Mouse (Mus musculus) brown adipose tissue, adult 24 weeks (tissue): ENCODE measurements around the gene Myh6. TPM values are rescaled to one million over a fixed set of nuclear protein-coding genes. Genes with fewer than 3 reads are reported as not detected.
"Not testable (repeated sequence)": the region's sequence is repeated elsewhere in the genome, so short reads cannot be mapped to it uniquely, and the experiment has no call there.

ENCODE experiments used
- H3K27ac ChIP-seq: fragments of 200-500 bp; replicated peaks from 2 replicates; pipeline ENCODE4 v1.5.1; 2012; ENCODE audit warnings: low read depth, mild to moderate bottlenecking, low read length
- H3K4me1 ChIP-seq: fragments of 200-500 bp; 2 replicates; pipeline ENCODE4 v1.6.1; 2012; ENCODE audit warnings: low read length, mixed read lengths; ENCODE audit not compliant: control insufficient read depth, insufficient read depth, insufficient read length
- H3K4me3 ChIP-seq: fragments of 200-500 bp; 2 replicates; pipeline ENCODE4 v1.5.1; 2012; ENCODE audit warnings: low read depth, mild to moderate bottlenecking, low read length, moderate library complexity; ENCODE audit not compliant: insufficient read depth
- polyA plus RNA-seq: library from polyadenylated mRNA; stranded (reverse); fragments of >200 nt; gene quantifications from 2 replicates; pipeline ENCODE4 v1.2.4, GENCODE M21; 2012; ENCODE audit not compliant: missing spikeins, insufficient read depth, insufficient read length

The Myh6 gene
- polyA plus RNA-seq, 1 experiment: not detected

DNA sequence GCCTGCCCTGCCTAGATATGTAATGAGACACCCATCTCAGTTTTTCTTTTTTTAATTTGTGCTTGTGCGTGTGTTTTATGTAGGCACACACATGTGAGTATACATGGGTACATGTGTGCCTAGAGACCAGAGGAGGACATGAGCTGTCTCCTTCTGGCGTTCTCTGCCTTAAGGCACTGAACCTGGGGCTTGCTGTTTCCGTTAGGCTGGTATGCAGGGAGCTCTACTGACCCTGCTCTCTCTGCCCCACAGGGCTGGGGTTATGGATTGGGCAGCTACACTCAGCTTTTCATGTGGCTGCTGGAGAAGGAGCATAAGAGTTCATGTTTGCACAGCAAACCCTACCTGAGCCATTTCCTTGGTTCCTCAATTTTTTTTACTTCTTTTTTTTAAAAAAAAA, 12.3 kb downstream of the Myh6 start:
- Histone ChIP-seq H3K4me3 (no peak overlapping the region), H3K27ac (no peak overlapping the region), H3K4me1 (no peaks in the 10 kb centered on the region)

DNA sequence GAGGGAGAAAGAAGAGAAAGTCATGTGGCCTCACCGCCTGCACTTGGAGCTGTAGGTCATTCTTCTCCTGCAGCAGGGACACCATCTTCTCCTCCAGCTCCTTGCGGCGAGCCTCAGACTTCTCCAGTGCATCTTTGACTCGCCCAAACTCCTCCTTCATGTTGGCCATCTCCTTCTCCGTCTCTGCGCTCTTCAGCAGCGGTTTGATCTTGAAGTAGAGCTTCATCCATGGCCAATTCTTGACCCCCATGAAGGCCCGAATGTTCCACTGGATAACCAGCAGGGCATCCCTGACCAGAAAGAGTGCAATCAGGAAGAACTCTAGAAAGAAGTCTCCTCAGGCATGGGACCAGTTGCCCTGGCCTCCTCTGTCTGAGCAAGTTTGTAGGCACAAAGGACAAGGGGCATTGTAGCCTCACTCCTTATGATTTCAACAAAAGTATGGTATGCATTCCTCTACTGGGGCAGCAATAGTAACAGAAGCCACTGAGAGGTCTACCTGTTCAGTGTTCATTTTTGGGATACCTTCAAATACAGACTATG, 13.0 kb downstream of the Myh6 start:
- H3K4me1 ChIP-seq: no peaks in the 10 kb centered on the region
- no peak overlapping the region for H3K27ac ChIP-seq

DNA sequence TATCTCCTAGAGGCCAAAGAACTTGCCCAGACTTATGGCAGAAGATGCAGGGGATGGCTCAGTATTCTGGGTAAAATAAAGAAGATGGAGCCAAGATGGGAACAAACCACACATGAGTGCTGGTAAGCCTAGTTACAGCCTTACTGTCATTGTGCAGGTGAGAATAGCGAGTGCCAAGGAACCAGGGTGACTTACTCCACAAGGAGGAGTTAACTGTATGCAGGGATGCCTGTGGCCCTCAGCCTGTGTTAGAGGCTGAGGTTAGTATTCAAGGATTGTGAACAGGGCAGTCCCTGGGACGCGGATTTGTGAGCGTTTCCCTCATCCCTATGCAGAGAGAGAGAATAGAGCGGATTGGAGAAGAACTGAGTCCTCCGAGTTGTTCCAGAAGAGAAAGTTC, 15.1 kb downstream of the Myh6 start:
- Histone ChIP-seq H3K4me3 (no peak overlapping the region), H3K4me1 (no peaks in the 10 kb centered on the region), H3K27ac (no peak overlapping the region)

More for the DNA sequence above, 13.0 kb downstream of the Myh6 start:
- no peak overlapping the region for H3K4me3 ChIP-seq

GRCm38 (mm10) chr14:54950493-54950892, 16.2 kb downstream of the Myh6 start:
- Histone ChIP-seq H3K4me1 (no peaks in the 10 kb centered on the region), H3K27ac (no peak overlapping the region), H3K4me3 (no peak overlapping the region)

DNA sequence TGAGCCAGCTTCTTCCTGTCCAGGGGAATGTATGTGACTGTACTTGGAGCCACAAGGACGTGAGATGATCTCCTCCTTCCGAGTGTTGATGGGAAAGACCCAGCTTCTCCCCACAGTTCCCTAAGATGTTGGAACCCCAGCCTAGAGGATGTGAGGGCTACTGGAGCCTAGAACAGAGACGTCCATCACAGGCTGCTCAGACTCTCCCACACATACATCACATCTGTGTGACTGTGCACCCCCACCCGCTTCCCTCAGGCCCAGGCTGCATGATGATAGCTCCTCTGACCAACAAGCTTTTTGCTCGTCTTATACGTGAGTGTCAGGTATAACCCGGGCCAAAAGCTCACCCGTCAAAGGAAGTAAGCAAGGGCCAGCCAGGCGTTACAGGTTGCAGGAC, 17.9 kb downstream of the Myh6 start:
- H3K4me3 ChIP-seq: no peak overlapping the region
- no peak overlapping the region for H3K27ac ChIP-seq
- no peaks in the 10 kb centered on the region for H3K4me1 ChIP-seq

GRCm38 (mm10) chr14:54947008-54947407, 19.7 kb downstream of the Myh6 start:
- not testable (repeated sequence) for H3K4me1 ChIP-seq, H3K4me3 ChIP-seq, H3K27ac ChIP-seq

- H3K4me1 ChIP-seq: no peaks in the 10 kb centered on the region
- no peak overlapping the region for H3K27ac ChIP-seq
- no peak overlapping the region for H3K4me3 ChIP-seq
Measured at GRCm38 (mm10) chr14:54945975-54946704, 20.6 kb downstream of the Myh6 start.

- Histone ChIP-seq H3K4me1 (no peaks in the 10 kb centered on the region), H3K27ac (no peak overlapping the region)
Measured at GRCm38 (mm10) chr14:54944939-54945338, 21.8 kb downstream of the Myh6 start.

GRCm38 (mm10) chr14:54943971-54944370, 22.8 kb downstream of the Myh6 start:
- no peak overlapping the region for H3K27ac ChIP-seq
- no peaks in the 10 kb centered on the region for H3K4me1 ChIP-seq
- no peak overlapping the region for H3K4me3 ChIP-seq

More at GRCm38 (mm10) chr14:54944939-54945338, 21.8 kb downstream of the Myh6 start:
- no peak overlapping the region for H3K4me3 ChIP-seq

DNA sequence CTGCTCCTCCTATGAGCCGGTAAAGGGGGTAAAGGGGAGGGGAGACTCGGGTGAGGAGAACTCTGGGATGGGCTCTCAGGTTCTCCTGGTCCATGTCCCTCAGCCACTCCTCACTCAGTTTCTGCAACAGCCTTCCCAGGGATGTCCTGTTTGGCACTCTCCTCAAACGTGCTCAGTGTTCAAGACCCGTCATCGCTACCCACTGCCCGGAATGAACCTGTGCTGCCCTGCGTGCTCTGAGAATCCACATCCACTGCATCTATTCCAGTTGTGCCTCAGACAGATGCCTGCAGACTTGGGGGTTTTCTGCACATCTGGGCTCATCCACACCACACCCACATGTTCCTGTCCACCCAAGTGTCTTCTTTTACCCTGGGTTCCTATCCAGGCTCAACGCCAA, 24.2 kb downstream of the Myh6 start:
- H3K4me3 ChIP-seq: no peak overlapping the region
- H3K4me1 ChIP-seq: no peaks in the 10 kb centered on the region
- no peak overlapping the region for H3K27ac ChIP-seq

DNA sequence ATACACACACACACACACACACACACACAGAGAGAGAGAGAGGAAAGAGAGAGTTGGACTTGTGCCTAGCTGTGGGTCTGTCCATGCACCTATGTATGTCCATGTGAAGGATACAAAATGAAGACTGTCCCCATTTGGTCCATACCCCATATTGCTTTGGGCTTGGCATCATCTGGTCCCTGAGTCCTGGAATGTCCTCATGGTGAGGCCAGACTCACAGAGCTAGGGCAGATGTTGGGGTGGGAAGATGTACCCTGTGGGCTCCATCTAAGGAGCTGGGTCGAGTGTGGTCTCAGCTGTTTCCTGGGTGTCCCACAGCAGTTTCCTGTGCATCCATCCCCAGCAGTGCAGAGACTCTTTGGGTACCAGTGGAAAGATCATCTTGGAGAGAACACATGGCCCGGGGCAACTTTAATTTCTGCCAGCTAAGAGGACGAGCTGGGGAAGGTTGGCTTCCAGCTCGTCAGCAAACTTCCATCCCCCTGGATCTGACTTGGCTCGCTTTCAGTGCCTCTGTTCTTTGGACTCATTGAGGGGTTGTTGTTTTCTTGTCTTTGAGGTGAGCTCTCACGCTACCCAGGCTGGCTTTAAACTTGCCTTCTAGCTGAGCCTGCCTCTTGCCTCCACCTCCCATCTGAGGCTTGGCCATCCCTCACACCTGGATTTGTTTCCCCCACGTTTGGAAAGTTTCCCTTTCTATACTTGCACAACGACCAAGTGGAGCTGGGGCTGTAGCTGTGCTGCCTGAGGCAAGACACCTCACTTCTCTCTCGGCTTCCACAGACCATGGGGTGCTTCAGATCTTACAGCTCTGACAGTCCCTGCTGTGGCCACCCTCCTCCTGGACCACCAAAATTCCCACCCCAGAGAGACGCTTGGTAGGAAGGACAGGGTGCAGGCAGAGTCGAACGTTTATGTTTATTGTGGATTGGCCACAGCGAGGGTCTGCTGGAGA, 25.4 kb downstream of the Myh6 start:
- no peak overlapping the region for H3K27ac ChIP-seq
- H3K4me3 ChIP-seq: no peak overlapping the region

GRCm38 (mm10) chr14:54940176-54940530, 26.6 kb downstream of the Myh6 start:
- H3K4me1 ChIP-seq: no peaks in the 10 kb centered on the region
- no peak overlapping the region for H3K4me3 ChIP-seq
- no peak overlapping the region for H3K27ac ChIP-seq

More for the DNA sequence above, 25.4 kb downstream of the Myh6 start:
- H3K4me1 ChIP-seq: no peaks in the 10 kb centered on the region

GRCm38 (mm10) chr14:54939434-54940175, 27.1 kb downstream of the Myh6 start:
- Histone ChIP-seq H3K4me1 (no peaks in the 10 kb centered on the region), H3K4me3 (no peak overlapping the region), H3K27ac (no peak overlapping the region)

DNA sequence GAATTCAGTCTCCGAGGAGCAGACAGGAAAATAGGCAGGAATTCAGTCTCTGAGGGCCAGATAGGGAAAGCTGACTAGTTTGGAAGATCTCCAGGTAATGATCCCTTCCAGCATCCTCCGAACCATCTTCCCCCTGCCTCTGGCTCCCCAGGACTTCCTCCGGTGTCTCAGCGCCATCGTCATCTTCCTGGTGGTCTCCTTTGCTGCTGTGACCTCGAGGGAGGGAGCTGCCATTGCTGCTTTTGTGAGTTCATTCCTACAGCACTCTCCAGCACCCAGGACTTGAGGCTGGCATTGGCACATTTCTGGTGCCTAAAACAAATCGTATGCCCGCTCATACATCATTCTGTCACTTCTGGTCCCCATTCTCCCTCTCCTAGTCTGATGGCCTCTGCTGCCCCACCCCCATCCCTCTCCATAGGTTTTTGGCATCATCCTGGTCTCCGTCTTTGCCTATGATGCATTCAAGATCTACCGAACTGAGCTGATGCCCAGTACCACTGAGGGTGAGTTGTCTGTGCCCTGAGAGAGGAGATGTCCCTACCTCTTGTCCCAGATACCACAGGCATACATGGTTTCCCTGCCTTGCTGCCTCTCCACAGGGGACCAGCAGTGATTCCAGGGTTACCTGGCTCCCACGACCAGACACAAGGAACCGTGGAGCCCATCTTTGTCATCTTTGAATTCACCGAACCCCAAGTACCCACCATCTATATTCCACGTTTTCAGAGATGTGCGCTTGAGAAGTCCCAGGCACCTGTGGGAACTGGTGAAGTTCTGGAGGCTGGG, 28.1 kb downstream of the Myh6 start:
- H3K4me1 ChIP-seq: no peaks in the 10 kb centered on the region
- H3K27ac ChIP-seq: no peak overlapping the region
- no peak overlapping the region for H3K4me3 ChIP-seq
